ENCODE assay signal across 26 mouse cellular contexts in genomic region chrX:131406685-131407084, GRCm38 (mm10).
"Had no signal": no experiment of that assay in that cellular context is flagged by ENCODE, and none has a peak within 500 bp of the region (broad histone marks: within the 10 kb centered on the region; RNA-seq: fewer than 3 reads in every experiment).

No protein-coding gene starts in this region.

- H3K4me3 ChIP-seq: gastrocnemius, adult 2 months; heart, embryonic 10.5 days; heart, embryonic 12.5 days; hindbrain, embryonic 10.5 days; hindbrain, embryonic 12.5 days; intestine, embryonic 15.5 days; limb, embryonic 13.5 days; limb, embryonic 15.5 days; liver, embryonic 13.5 days had no signal

- H3K27me3 ChIP-seq: heart, embryonic 12.5 days; hindbrain, embryonic 12.5 days; intestine, embryonic 15.5 days; limb, embryonic 13.5 days; limb, embryonic 15.5 days; liver, embryonic 13.5 days had no signal

- H3K9me3 ChIP-seq: heart, embryonic 10.5 days; heart, embryonic 12.5 days; hindbrain, embryonic 10.5 days; hindbrain, embryonic 12.5 days; intestine, embryonic 15.5 days; limb, embryonic 13.5 days; limb, embryonic 15.5 days; liver, embryonic 13.5 days had no signal

- DNase-seq: gastrocnemius, adult 2 months; gastrocnemius, postnatal 10 days; gastrocnemius, postnatal 25 days; heart, adult 18-20 months; heart, postnatal 10 days; heart, postnatal 4 days; kidney, adult 18-20 months; kidney, adult 8-10 months; kidney, postnatal 14 days; kidney, postnatal 36 days; layer of hippocampus, adult 9-11 months; layer of hippocampus, postnatal 36 days; left cerebral cortex, postnatal 4 days; liver, embryonic 13.5 days had no signal

- H3K4me1 ChIP-seq: heart, embryonic 10.5 days; heart, embryonic 12.5 days; hindbrain, embryonic 10.5 days; hindbrain, embryonic 12.5 days; intestine, embryonic 15.5 days; limb, embryonic 13.5 days; limb, embryonic 15.5 days; liver, embryonic 13.5 days had no signal

- H3K9ac ChIP-seq: heart, embryonic 12.5 days; hindbrain, embryonic 12.5 days; hindbrain, embryonic 14.5 days; intestine, embryonic 15.5 days; limb, embryonic 13.5 days; limb, embryonic 15.5 days; liver, embryonic 13.5 days had no signal

- H3K27ac ChIP-seq: gastrocnemius, adult 2 months; heart, embryonic 10.5 days; hindbrain, embryonic 10.5 days; hindbrain, embryonic 12.5 days; hindbrain, embryonic 14.5 days; intestine, embryonic 15.5 days; kidney, postnatal 0 days; limb, embryonic 13.5 days; limb, embryonic 15.5 days; liver, embryonic 13.5 days had no signal

- ATAC-seq: hindbrain, embryonic 16.5 days; inflammation-experienced regulatory T-cells, adult 6 months; intestine, embryonic 15.5 days; intestine, postnatal 0 days had no signal

- H3K36me3 ChIP-seq: heart, embryonic 10.5 days; heart, embryonic 12.5 days; hindbrain, embryonic 10.5 days; hindbrain, embryonic 12.5 days; intestine, embryonic 15.5 days; limb, embryonic 13.5 days; limb, embryonic 15.5 days; liver, embryonic 13.5 days had no signal

- H3K4me2 ChIP-seq: heart, embryonic 12.5 days; hindbrain, embryonic 12.5 days; hindbrain, embryonic 14.5 days; intestine, embryonic 15.5 days; limb, embryonic 13.5 days; limb, embryonic 15.5 days; liver, embryonic 13.5 days had no signal
